Mouse (Mus musculus) B cell, adult 62 days (primary cell): ENCODE measurements around the gene Azin2. TPM values are rescaled to one million over a fixed set of nuclear protein-coding genes. Genes with fewer than 3 reads are reported as not detected.

Experiments used
- total RNA-seq: library from RNA; stranded (reverse); gene quantifications from 4 replicates; pipeline ENCODE4 v1.2.4, GENCODE M21; 2023

Azin2 gene
- 0.91 to 1.5 TPM in 2 of 4 replicates, not detected in the others for total RNA-seq

GRCm38 (mm10) chr4:128962029-128962925 is at the start of gene Azin2:
Gene Azin2, minus strand, starts transcription at chr4:128962442.

GRCm38 (mm10) chr4:128991500-128992008 is 29.3 kb upstream of the Azin2 start, which contains the start of gene Ak2:
Gene Ak2, plus strand, starts transcription at chr4:128991958.

GRCm38 (mm10) chr4:128883379-128883781 is 78.9 kb downstream of the Azin2 start, which contains the start of gene Trim62:
Gene Trim62, plus strand, starts transcription at chr4:128883580.

Other genes with a start within 250 kb of the Azin2 start
- 3.9 to 4.6 TPM (median 4.2 TPM) in 4 replicates for gene A3galt2, start 207.1 kb downstream of the Azin2 start, total RNA-seq
- gene Zfp362, start 156.4 kb downstream of the Azin2 start, total RNA-seq: 41.6 to 49.9 TPM (median 46.8 TPM) in 4 replicates
- gene Trim62, start 78.9 kb downstream of the Azin2 start, total RNA-seq: 2.3 to 3.5 TPM (median 2.6 TPM) in 4 replicates
- 66.2 to 72.5 TPM (median 69.5 TPM) in 4 replicates for gene Ak2, start 29.5 kb upstream of the Azin2 start, total RNA-seq
- gene Rnf19b, start 95.8 kb upstream of the Azin2 start, total RNA-seq: 175 to 191 TPM (median 180 TPM) in 4 replicates
- gene Tmem54, start 143.1 kb upstream of the Azin2 start, total RNA-seq: not detected in 4 replicates
- not detected in 4 replicates for gene Hpca, start 159.6 kb upstream of the Azin2 start, total RNA-seq
- 0.43 TPM in 1 of 4 replicates, not detected in the others for gene Fndc5, start 174.6 kb upstream of the Azin2 start, total RNA-seq
- gene S100pbp, start 227.3 kb upstream of the Azin2 start, total RNA-seq: 40.3 to 46.4 TPM (median 44.2 TPM) in 4 replicates
- gene Yars, start 227.3 kb upstream of the Azin2 start, total RNA-seq: 39.2 to 53.9 TPM (median 51.7 TPM) in 4 replicates